Mouse (Mus musculus) intestine, embryonic 15.5 days (tissue): ENCODE data around the gene Ide. TPM values are rescaled to one million over a fixed set of nuclear protein-coding genes. Genes with fewer than 3 reads are reported as not detected.
A peak's percentile ranks its signal among the peaks of the same experiment; 100 is the strongest.

Source experiments
- ATAC-seq: fragments of 200-750 bp; cut with Nextera tagmentation; 2 replicates; pipeline ENCODE4 v1.8.0; 2017; ENCODE audit warnings: moderate TSS enrichment, moderate library complexity
- H3K27ac ChIP-seq: fragments of 300-500 bp; sonication (generic); 2 replicates; pipeline ENCODE4 v1.5.1; 2015; ENCODE audit warnings: mild to moderate bottlenecking, inconsistent platforms
- H3K27me3 ChIP-seq: fragments of 300-500 bp; sonication (generic); replicated peaks from 2 replicates; pipeline ENCODE4 v1.6.1; 2015; ENCODE audit warnings: inconsistent platforms
- H3K36me3 ChIP-seq: fragments of 300-500 bp; sonication (generic); 2 replicates; pipeline ENCODE4 v1.6.1; 2015; ENCODE audit warnings: inconsistent platforms
- H3K4me1 ChIP-seq: fragments of 300-500 bp; sonication (generic); replicated peaks from 2 replicates; pipeline ENCODE4 v1.6.1; 2015; ENCODE audit warnings: inconsistent platforms
- H3K4me2 ChIP-seq: fragments of 300-500 bp; sonication (generic); replicated peaks from 2 replicates; pipeline ENCODE4 v1.6.1; 2015; ENCODE audit warnings: mild to moderate bottlenecking, inconsistent platforms
- H3K4me3 ChIP-seq: fragments of 300-500 bp; sonication (generic); replicated peaks from 2 replicates; pipeline ENCODE4 v1.5.1; 2015; ENCODE audit warnings: inconsistent platforms
- H3K9ac ChIP-seq: fragments of 300-500 bp; sonication (generic); 2 replicates; pipeline ENCODE4 v1.6.1; 2015; ENCODE audit warnings: inconsistent platforms
- H3K9me3 ChIP-seq: fragments of 300-500 bp; sonication (generic); 2 replicates; pipeline ENCODE4 v1.6.1; 2016; ENCODE audit warnings: inconsistent platforms
- WGBS: fragments of 180-500 bp; shearing (Covaris S2); methylation state at CpG from one replicate; pipeline ENCODE4 v1.1.7; 2015; 5-methylcytosine and 5-hydroxymethylcytosine counted together
- polyA plus RNA-seq: library from polyadenylated mRNA; unstranded; fragments of >200 nt; fragmentation: Nextera tagmentation; extraction: Ambion mirVana; gene quantifications from 2 replicates; pipeline ENCODE4 v1.2.1, GENCODE M21; 2015

Gene Ide
- polyA plus RNA-seq, 1 experiment from 2014 or later = 56.2 TPM

DNA sequence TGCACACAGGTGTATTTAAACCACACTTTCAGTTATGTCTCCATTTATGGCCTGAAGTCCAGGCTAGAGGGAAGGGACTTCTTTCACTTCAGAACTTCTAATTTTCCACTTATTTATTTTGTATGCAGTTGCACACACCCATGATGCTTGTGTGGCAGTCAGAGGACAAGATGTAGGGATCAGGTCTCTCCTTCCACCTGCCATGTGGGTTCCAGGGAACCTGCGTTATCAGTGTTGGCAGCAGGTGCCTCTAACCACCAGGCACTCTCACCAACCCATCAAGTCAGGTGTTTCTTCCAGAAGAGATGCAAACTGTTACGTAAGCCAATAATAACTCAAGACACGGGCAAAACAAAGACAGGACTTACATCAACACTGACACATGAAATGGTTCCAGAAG, 35.9 kb downstream of the Ide start:
- no peaks in the 10 kb centered on the region for H3K27me3 ChIP-seq
- WGBS = 79% methylated on average over 3 of the region's 3 CpGs
- no peaks in the 10 kb centered on the region for H3K4me1 ChIP-seq
- 0 out of 2 replicates have a peak, but pooled peaks cover 3% of the 10 kb centered on the region for H3K36me3 ChIP-seq
- no peak overlapping the region for H3K4me2 ChIP-seq
- H3K27ac ChIP-seq = no peak overlapping the region
- H3K9ac ChIP-seq = no peak overlapping the region
- H3K4me3 ChIP-seq = no peak overlapping the region
- H3K9me3 ChIP-seq = no peaks in the 10 kb centered on the region
- ATAC-seq = no peak

GRCm38 (mm10) chr19:37291676-37292075, 46.0 kb downstream of the Ide start:
- Histone ChIP-seq H3K27ac (no peak overlapping the region), H3K9ac (no peak overlapping the region), H3K4me1 (no peaks in the 10 kb centered on the region), H3K4me2 (no peak overlapping the region), H3K36me3 (no peaks in the 10 kb centered on the region), H3K27me3 (no peaks in the 10 kb centered on the region), H3K4me3 (no peak overlapping the region), H3K9me3 (no peaks in the 10 kb centered on the region)
- 62% methylated on average over 4 of the region's 4 CpGs for whole genome bisulfite sequencing
- no peak for ATAC-seq

DNA sequence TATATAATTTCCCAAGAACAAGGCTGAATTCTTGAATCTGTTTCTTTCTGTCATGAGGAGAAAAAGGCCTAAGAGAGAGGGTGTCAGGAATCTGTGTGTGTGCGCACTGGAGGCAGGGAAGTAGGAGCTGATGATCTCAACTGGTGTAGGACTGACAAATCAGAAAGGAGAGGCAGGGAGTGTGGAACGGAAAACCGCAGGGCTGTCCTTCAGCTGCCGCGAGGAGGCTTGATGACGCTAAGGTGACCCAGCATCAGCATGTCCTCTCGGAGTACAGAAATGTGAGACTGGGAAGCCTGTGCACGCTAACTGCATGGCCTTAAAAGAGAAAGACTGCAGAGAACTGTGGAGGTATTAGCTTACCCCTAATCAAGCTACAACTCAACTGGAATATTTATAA, 46.7 kb downstream of the Ide start:
- no peak overlapping the region for H3K27ac ChIP-seq
- WGBS = 70% methylated on average over 8 of the region's 8 CpGs
- H3K4me2 ChIP-seq = no peak overlapping the region
- no peaks in the 10 kb centered on the region for H3K9me3 ChIP-seq
- ATAC-seq = no peak
- no peaks in the 10 kb centered on the region for H3K4me1 ChIP-seq
- no peaks in the 10 kb centered on the region for H3K36me3 ChIP-seq
- no peak overlapping the region for H3K4me3 ChIP-seq
- H3K9ac ChIP-seq = no peak overlapping the region
- no peaks in the 10 kb centered on the region for H3K27me3 ChIP-seq

DNA sequence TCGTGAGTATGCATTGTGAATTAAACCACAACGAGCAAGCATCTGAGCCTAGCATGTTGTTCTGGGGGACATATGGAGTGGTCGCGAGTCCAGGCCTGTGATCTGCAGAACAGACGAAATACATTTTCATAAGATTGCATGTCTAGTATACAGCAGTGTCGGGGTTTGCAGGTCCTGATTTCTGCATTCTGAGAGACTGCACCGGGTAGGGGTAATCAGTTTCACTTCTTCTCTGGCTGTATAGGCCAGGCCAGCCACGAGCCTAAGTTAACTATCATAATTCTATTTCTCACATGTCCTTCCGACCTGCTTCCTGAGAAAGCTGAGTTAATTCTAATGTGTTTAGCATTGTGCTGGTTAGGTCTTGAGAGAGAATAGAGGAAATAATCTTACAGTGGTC, 52.9 kb downstream of the Ide start:
- 89% methylated on average over 9 of the region's 9 CpGs for WGBS
- no peak overlapping the region for H3K4me3 ChIP-seq
- no peaks in the 10 kb centered on the region for H3K9me3 ChIP-seq
- no peak overlapping the region for H3K27ac ChIP-seq
- H3K4me2 ChIP-seq = no peak overlapping the region
- no peaks in the 10 kb centered on the region for H3K27me3 ChIP-seq
- no peaks in the 10 kb centered on the region for H3K4me1 ChIP-seq
- no peak overlapping the region for H3K9ac ChIP-seq
- no peaks in the 10 kb centered on the region for H3K36me3 ChIP-seq
- ATAC-seq = no peak

DNA sequence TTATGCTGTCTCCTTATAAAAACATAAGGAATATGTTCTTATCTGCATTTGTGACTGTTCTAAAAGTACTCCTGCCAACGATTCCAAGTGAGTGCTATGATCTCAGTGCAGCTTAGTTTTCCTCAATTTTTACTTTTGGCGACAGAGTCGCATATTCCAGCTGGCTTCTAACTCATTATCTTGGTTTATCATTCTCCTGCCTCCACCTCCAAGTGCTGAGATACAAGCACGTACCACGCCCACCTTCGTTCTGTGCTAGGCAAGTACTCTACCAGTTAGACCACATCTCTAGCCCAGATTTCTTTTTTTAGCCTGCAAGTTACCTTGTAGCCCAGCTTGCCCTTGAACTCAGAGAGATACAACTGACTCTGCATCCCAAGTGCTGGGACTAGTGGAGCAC, 54.5 kb downstream of the Ide start:
- H3K27ac ChIP-seq = no peak overlapping the region
- no peak overlapping the region for H3K4me2 ChIP-seq
- H3K4me3 ChIP-seq = no peak overlapping the region
- H3K4me1 ChIP-seq = no peaks in the 10 kb centered on the region
- H3K9me3 ChIP-seq = no peaks in the 10 kb centered on the region
- no peaks in the 10 kb centered on the region for H3K27me3 ChIP-seq
- H3K9ac ChIP-seq = no peak overlapping the region
- 90% methylated on average over 6 of the region's 6 CpGs for WGBS
- ATAC-seq = no peak
- H3K36me3 ChIP-seq = peaks cover 5% of the 10 kb centered on the region; the same call in 1 of the 2 replicates

DNA sequence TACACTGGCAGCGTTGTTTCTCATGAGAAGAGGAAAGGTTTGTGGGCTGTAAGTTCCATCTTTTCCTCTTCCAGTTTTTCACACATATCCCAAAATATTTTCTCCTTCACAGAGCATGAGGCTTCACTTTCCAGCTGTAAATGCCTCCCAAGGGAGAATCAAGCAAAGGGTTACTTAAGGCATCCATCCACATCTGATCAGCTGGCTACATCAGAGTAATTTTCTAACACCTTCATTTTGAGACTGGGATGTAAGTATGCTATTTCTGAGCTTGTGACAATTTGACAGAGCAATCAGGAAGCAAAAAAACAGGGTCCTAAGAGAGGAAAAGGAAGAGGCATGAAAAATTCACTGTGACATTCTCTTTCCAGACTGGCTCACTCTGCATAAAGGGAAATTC, 55.9 kb downstream of the Ide start:
- Histone ChIP-seq H3K4me1 (no peaks in the 10 kb centered on the region), H3K9me3 (no peaks in the 10 kb centered on the region), H3K9ac (no peak overlapping the region), H3K36me3 (peaks cover 5% of the 10 kb centered on the region), H3K4me3 (no peak overlapping the region), H3K27me3 (no peaks in the 10 kb centered on the region), H3K27ac (no peak overlapping the region), H3K4me2 (no peak overlapping the region)
- no peak for ATAC-seq
- WGBS = 100% methylated on average over 1 of the region's 1 CpGs

DNA sequence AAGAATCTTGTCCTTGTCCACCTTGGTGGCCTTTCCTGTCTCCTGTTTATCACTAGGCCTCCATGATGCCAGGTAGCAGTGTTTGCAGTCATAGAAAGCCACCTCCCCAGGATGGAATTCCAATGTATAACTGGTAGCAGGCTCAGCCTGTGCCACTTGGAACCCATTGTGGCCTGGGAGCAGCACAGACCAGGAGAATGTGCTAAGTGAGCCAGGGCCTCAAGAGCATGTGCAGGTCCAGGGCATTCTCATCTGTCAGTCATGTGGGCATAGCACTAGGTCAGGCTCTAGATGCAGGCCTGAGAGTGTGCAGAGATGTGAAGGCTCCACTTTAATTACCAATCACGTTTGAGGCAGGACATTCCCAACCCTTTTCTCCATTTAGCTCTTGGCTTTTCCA, 58.5 kb downstream of the Ide start:
- no peaks in the 10 kb centered on the region for H3K4me1 ChIP-seq
- H3K36me3 ChIP-seq = peaks cover 7% of the 10 kb centered on the region
- WGBS = 70% methylated on average over 1 of the region's 1 CpGs
- no peaks in the 10 kb centered on the region for H3K9me3 ChIP-seq
- H3K4me2 ChIP-seq = no peak overlapping the region
- no peak for ATAC-seq
- H3K4me3 ChIP-seq = no peak overlapping the region
- no peak overlapping the region for H3K27ac ChIP-seq
- H3K27me3 ChIP-seq = no peaks in the 10 kb centered on the region
- H3K9ac ChIP-seq = no peak overlapping the region

GRCm38 (mm10) chr19:37275555-37275954, 62.1 kb downstream of the Ide start:
- no peaks in the 10 kb centered on the region for H3K4me1 ChIP-seq
- no peaks in the 10 kb centered on the region for H3K27me3 ChIP-seq
- no peak for ATAC-seq
- no peak overlapping the region for H3K27ac ChIP-seq
- H3K4me3 ChIP-seq = no peak overlapping the region
- H3K9ac ChIP-seq = no peak overlapping the region
- 93% methylated on average over 9 of the region's 9 CpGs for WGBS
- H3K9me3 ChIP-seq = no peaks in the 10 kb centered on the region
- peaks cover 7% of the 10 kb centered on the region for H3K36me3 ChIP-seq
- H3K4me2 ChIP-seq = no peak overlapping the region

GRCm38 (mm10) chr19:37269106-37269505, 68.5 kb downstream of the Ide start:
- 91% methylated on average over 16 of the region's 16 CpGs for WGBS

DNA sequence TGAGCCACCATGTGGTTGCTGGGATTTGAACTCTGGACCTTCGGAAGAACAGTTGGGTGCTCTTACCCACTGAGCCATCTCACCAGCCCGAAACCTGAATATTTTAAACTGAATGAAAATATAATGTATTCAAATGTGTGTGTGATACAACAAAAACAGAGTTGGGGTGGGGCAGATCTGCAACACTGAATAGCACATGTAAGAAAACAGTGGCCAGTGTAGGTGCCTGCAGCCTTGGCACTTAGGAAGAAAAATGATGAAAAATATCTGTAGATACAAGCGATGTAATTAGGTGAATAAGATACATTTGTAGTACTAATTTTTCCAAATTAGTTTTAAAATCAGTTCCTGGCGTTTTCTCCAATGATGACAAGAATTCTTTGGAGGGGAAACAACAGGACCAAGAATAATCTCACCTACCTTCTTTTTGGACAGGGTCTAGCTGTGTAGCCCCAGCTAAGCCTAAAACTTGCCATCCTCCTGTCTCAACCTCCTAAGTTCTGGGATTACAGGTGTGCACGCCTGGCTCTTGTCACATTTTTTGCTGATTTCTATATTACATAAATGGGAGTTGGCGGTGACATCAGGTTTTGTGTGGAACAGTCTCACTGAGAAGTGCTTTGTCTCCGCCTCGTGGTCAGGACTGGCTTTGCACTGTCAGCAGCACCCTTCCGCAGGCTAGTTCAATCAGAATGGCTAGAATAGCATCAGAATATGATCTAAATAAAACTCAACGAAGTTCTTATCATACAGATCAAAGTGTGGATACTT, 72.1 kb downstream of the Ide start:
- no peak overlapping the region for H3K4me3 ChIP-seq
- H3K27me3 ChIP-seq = no peaks in the 10 kb centered on the region
- H3K4me2 ChIP-seq = no peak overlapping the region
- no peaks in the 10 kb centered on the region for H3K9me3 ChIP-seq
- no peak overlapping the region for H3K9ac ChIP-seq
- no peaks in the 10 kb centered on the region for H3K36me3 ChIP-seq
- H3K4me1 ChIP-seq = no peaks in the 10 kb centered on the region
- WGBS = 33% methylated on average over 10 of the region's 10 CpGs
- peak; percentile 70 for ATAC-seq
- no peak overlapping the region for H3K27ac ChIP-seq

More at GRCm38 (mm10) chr19:37269106-37269505, 68.5 kb downstream of the Ide start:
- H3K4me2 ChIP-seq = no peak overlapping the region
- H3K9ac ChIP-seq = no peak overlapping the region
- H3K36me3 ChIP-seq = no peaks in the 10 kb centered on the region
- ATAC-seq = no peak
- no peak overlapping the region for H3K4me3 ChIP-seq
- no peak overlapping the region for H3K27ac ChIP-seq
- no peaks in the 10 kb centered on the region for H3K9me3 ChIP-seq
- no peaks in the 10 kb centered on the region for H3K27me3 ChIP-seq
- H3K4me1 ChIP-seq = no peaks in the 10 kb centered on the region

DNA sequence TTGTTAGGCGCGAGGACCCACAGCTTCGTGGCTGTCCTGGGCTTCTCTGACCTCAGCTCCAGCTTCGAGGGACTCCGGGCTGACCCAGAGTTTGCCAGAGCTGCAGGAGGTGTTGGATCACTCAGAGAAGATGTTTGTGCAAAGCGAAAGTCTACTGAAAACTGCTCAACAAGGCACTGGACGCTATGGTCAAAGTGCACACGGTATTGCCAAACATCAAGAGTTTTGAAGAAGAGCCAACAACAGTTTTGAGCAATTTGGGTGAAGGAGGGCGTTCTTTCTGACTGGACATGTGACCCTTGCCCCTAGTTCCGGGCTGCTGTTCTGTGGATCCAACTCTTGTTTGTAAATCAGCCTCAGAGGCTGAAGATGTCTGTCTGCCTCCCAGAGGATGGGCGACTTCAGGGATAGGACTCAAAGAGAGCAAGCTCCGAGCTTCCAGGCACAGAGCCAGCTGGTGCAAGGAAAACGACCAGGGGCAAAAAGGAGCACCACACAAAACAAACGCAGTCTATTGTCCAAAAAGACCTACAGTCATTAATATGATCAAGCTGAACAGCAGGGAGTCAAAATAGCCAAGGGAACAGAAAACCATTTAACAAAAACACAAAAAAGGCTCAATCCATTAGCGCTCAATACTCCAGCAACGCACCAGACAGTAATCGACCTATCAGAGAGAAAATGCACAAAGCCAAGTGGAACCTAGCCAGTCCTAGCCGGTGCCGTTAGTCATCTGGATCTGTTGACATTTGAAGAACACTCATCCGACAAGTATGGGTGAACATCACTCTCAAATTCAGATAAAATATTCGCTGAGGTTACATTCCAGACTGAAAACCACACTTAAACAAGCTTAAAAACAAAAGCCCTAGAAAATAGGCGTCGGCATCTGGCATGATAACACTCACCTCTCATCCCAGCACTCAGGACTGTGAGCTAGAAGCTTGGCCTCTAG, 73.4 kb downstream of the Ide start:
- no peaks in the 10 kb centered on the region for H3K4me1 ChIP-seq
- H3K27ac ChIP-seq = no peak overlapping the region
- 65% methylated on average over 23 of the region's 23 CpGs for WGBS
- no peaks in the 10 kb centered on the region for H3K9me3 ChIP-seq
- no peak overlapping the region for H3K9ac ChIP-seq
- no peak overlapping the region for H3K4me3 ChIP-seq
- H3K27me3 ChIP-seq = no peaks in the 10 kb centered on the region
- H3K4me2 ChIP-seq = no peak overlapping the region
- no peak for ATAC-seq
- H3K36me3 ChIP-seq = no peaks in the 10 kb centered on the region

GRCm38 (mm10) chr19:37263566-37263942, 74.1 kb downstream of the Ide start:
- H3K9ac ChIP-seq = no peak overlapping the region
- H3K27me3 ChIP-seq = no peaks in the 10 kb centered on the region
- no peak overlapping the region for H3K27ac ChIP-seq
- H3K4me3 ChIP-seq = no peak overlapping the region
- 67% methylated on average over 8 of the region's 8 CpGs for WGBS
- ATAC-seq = no peak
- H3K4me2 ChIP-seq = no peak overlapping the region
- H3K4me1 ChIP-seq = no peaks in the 10 kb centered on the region
- H3K9me3 ChIP-seq = no peaks in the 10 kb centered on the region
- no peaks in the 10 kb centered on the region for H3K36me3 ChIP-seq
